In genomic region chr11:100320701-100321410, GRCm38 (mm10) we compare ENCODE assay signal across 8 mouse cellular contexts. TPM values are rescaled to one million over a fixed set of nuclear protein-coding genes. Genes with fewer than 3 reads are reported as not detected.
DNase-seq lines count a peak whose midpoint lies in the region; ATAC-seq lines count a peak whose summit lies in the region.
"Not testable (repeated sequence)": the region's sequence is repeated elsewhere in the genome, so short reads cannot be mapped to it uniquely, and the experiment has no call there.
"Had no signal": no experiment of that assay in that cellular context is flagged by ENCODE, and none has a peak within 500 bp of the region (broad histone marks: within the 10 kb centered on the region; RNA-seq: fewer than 3 reads in every experiment).

No protein-coding gene starts in this region.

- H3K4me3 ChIP-seq in erythroblast, embryonic 14.5 days (replicated peaks): peak overlapping the region; percentile 89
- H3K4me3 ChIP-seq in heart, embryonic 13.5 days: peak overlapping the region; percentile 87
- H3K4me3 ChIP-seq in intestine, embryonic 15.5 days (replicated peaks): peak overlapping the region; percentile 76
- H3K4me3 ChIP-seq in limb, embryonic 15.5 days: peak overlapping the region; percentile 72
- peak overlapping the region; percentile 97 for H3K4me3 ChIP-seq in megakaryocyte, embryonic 14.5 days (replicated peaks)
- peak overlapping the region; percentile 76 for H3K4me3 ChIP-seq in neural tube, embryonic 15.5 days (replicated peaks)

- 13% methylated on average over 11 of the region's 11 CpGs for WGBS in heart, embryonic 13.5 days
- 16% methylated on average over 11 of the region's 11 CpGs for WGBS in intestine, embryonic 15.5 days
- WGBS in limb, embryonic 15.5 days: 15% methylated on average over 11 of the region's 11 CpGs
- WGBS in neural tube, embryonic 15.5 days: 18% methylated on average over 11 of the region's 11 CpGs

- peak; percentile 25 for DNase-seq in adipocyte (ENCODE audit: low spot score)

- H3K9ac ChIP-seq in heart, embryonic 13.5 days: peak overlapping the region; percentile 100
- peak overlapping the region; percentile 93 for H3K9ac ChIP-seq in intestine, embryonic 15.5 days
- H3K9ac ChIP-seq in limb, embryonic 15.5 days: peak overlapping the region; percentile 92
- peak overlapping the region; percentile 95 for H3K9ac ChIP-seq in neural tube, embryonic 15.5 days (replicated peaks)

- peaks cover 49% of the 10 kb centered on the region for H3K4me1 ChIP-seq in erythroblast, embryonic 14.5 days (ENCODE audit: control insufficient read depth)
- peaks cover 16% of the 10 kb centered on the region for H3K4me1 ChIP-seq in heart, embryonic 13.5 days
- not testable (repeated sequence) for H3K4me1 ChIP-seq in intestine, embryonic 15.5 days (replicated peaks); limb, embryonic 15.5 days
- H3K4me1 ChIP-seq in megakaryocyte, embryonic 14.5 days: peaks cover 30% of the 10 kb centered on the region
- peaks cover 18% of the 10 kb centered on the region for H3K4me1 ChIP-seq in neural tube, embryonic 15.5 days

- peaks cover 29% of the 10 kb centered on the region for H3K36me3 ChIP-seq in erythroblast, embryonic 14.5 days (ENCODE audit: control insufficient read depth)
- H3K36me3 ChIP-seq in heart, embryonic 13.5 days: peaks cover 26% of the 10 kb centered on the region
- peaks cover 13% of the 10 kb centered on the region; the same call in 1 of the 2 replicates for H3K36me3 ChIP-seq in intestine, embryonic 15.5 days
- peaks cover 19% of the 10 kb centered on the region for H3K36me3 ChIP-seq in limb, embryonic 15.5 days
- peaks cover 29% of the 10 kb centered on the region for H3K36me3 ChIP-seq in megakaryocyte, embryonic 14.5 days (replicated peaks; ENCODE audit: low read length)
- H3K36me3 ChIP-seq in neural tube, embryonic 15.5 days: peaks cover 17% of the 10 kb centered on the region

- H3K4me2 ChIP-seq in heart, embryonic 13.5 days: peak overlapping the region; percentile 92
- H3K4me2 ChIP-seq in intestine, embryonic 15.5 days (replicated peaks): peak overlapping the region; percentile 65
- peak overlapping the region; percentile 58 for H3K4me2 ChIP-seq in limb, embryonic 15.5 days
- peak overlapping the region; percentile 79 for H3K4me2 ChIP-seq in neural tube, embryonic 15.5 days

- H3K9me3 ChIP-seq in erythroblast, embryonic 14.5 days (ENCODE audit: control insufficient read depth, low read length); heart, embryonic 13.5 days; intestine, embryonic 15.5 days; limb, embryonic 15.5 days; megakaryocyte, embryonic 14.5 days; neural tube, embryonic 15.5 days (replicated peaks): not testable (repeated sequence)

- not testable (repeated sequence) for H3K27me3 ChIP-seq in erythroblast, embryonic 14.5 days (ENCODE audit: control insufficient read depth); heart, embryonic 13.5 days (replicated peaks); intestine, embryonic 15.5 days (replicated peaks); limb, embryonic 15.5 days; megakaryocyte, embryonic 14.5 days (replicated peaks); neural tube, embryonic 15.5 days (replicated peaks)

- not testable (repeated sequence) for ATAC-seq in heart, embryonic 13.5 days (ENCODE audit: extremely low read depth, insufficient number of reproducible peaks, low FRiP score, low TSS enrichment); intestine, embryonic 15.5 days; limb, embryonic 15.5 days (ENCODE audit: insufficient number of reproducible peaks, low FRiP score, low TSS enrichment, low read depth); neural tube, embryonic 15.5 days (ENCODE audit: low FRiP score)

- H3K27ac ChIP-seq in heart, embryonic 13.5 days (replicated peaks): peak overlapping the region; percentile 100
- peak overlapping the region; percentile 99 for H3K27ac ChIP-seq in intestine, embryonic 15.5 days
- H3K27ac ChIP-seq in limb, embryonic 15.5 days: peak overlapping the region; percentile 100
- H3K27ac ChIP-seq in neural tube, embryonic 15.5 days (replicated peaks): peak overlapping the region; percentile 99

RNA-seq across cellular contexts. Expression of gene Eif1, which starts 1.2 kb away (rescaled TPM):
- 151 and 186 TPM in 2 replicates for polyA plus RNA-seq in erythroblast, embryonic 14.5 days (2012)
- 1,570 and 1,681 TPM in 2 replicates for polyA plus RNA-seq in heart, embryonic 13.5 days (2015; fragmentation: Nextera tagmentation; extraction: Ambion mirVana)
- polyA plus RNA-seq in intestine, embryonic 15.5 days (2015; fragmentation: Nextera tagmentation; extraction: Ambion mirVana): 1,793 and 1,952 TPM in 2 replicates
- 1,535 and 1,764 TPM in 2 replicates for polyA plus RNA-seq in limb, embryonic 15.5 days (2015; fragmentation: Nextera tagmentation; extraction: Ambion mirVana)
- polyA plus RNA-seq in megakaryocyte, embryonic 14.5 days (2012; ENCODE audit: insufficient read depth, low replicate concordance): 123 and 768 TPM in 2 replicates
- polyA plus RNA-seq in neural tube, embryonic 15.5 days (2015; fragmentation: Nextera tagmentation; extraction: Ambion mirVana): 1,270 and 1,336 TPM in 2 replicates

RNA-seq across cellular contexts. Expression of gene Gast, which starts 13.4 kb away (rescaled TPM):
- polyA plus RNA-seq in erythroblast, embryonic 14.5 days (2012): 0.09 and 0.11 TPM in 2 replicates
- not detected in 2 replicates for polyA plus RNA-seq in heart, embryonic 13.5 days (2015; fragmentation: Nextera tagmentation; extraction: Ambion mirVana)
- polyA plus RNA-seq in intestine, embryonic 15.5 days (2015; fragmentation: Nextera tagmentation; extraction: Ambion mirVana): 2.1 and 2.4 TPM in 2 replicates
- 3.1 and 4.0 TPM in 2 replicates for polyA plus RNA-seq in limb, embryonic 15.5 days (2015; fragmentation: Nextera tagmentation; extraction: Ambion mirVana)
- polyA plus RNA-seq in megakaryocyte, embryonic 14.5 days (2012; ENCODE audit: insufficient read depth, low replicate concordance): not detected in 2 replicates
- polyA plus RNA-seq in neural tube, embryonic 15.5 days (2015; fragmentation: Nextera tagmentation; extraction: Ambion mirVana): 0.75 TPM in 1 of 2 replicates, not detected in the other
- polyA plus RNA-seq: frontal cortex, adult 2 months had no signal

RNA-seq across cellular contexts. Expression of gene Hap1, which starts 35.1 kb away (rescaled TPM):
- polyA plus RNA-seq in erythroblast, embryonic 14.5 days (2012): 0.03 TPM in 1 of 2 replicates, not detected in the other
- 8.0 and 9.3 TPM in 2 replicates for polyA plus RNA-seq in heart, embryonic 13.5 days (2015; fragmentation: Nextera tagmentation; extraction: Ambion mirVana)
- polyA plus RNA-seq in intestine, embryonic 15.5 days (2015; fragmentation: Nextera tagmentation; extraction: Ambion mirVana): 13.9 and 15.5 TPM in 2 replicates
- 1.9 and 2.8 TPM in 2 replicates for polyA plus RNA-seq in limb, embryonic 15.5 days (2015; fragmentation: Nextera tagmentation; extraction: Ambion mirVana)
- polyA plus RNA-seq in megakaryocyte, embryonic 14.5 days (2012; ENCODE audit: insufficient read depth, low replicate concordance): 0.06 TPM in 1 of 2 replicates, not detected in the other
- 233 and 264 TPM in 2 replicates for polyA plus RNA-seq in neural tube, embryonic 15.5 days (2015; fragmentation: Nextera tagmentation; extraction: Ambion mirVana)

RNA-seq across cellular contexts. Expression of gene Krt42, which starts 51.2 kb away (rescaled TPM):
- polyA plus RNA-seq in erythroblast, embryonic 14.5 days (2012): 0.04 TPM in 1 of 2 replicates, not detected in the other
- polyA plus RNA-seq in heart, embryonic 13.5 days (2015; fragmentation: Nextera tagmentation; extraction: Ambion mirVana): not detected in 2 replicates
- polyA plus RNA-seq in intestine, embryonic 15.5 days (2015; fragmentation: Nextera tagmentation; extraction: Ambion mirVana): not detected in 2 replicates
- polyA plus RNA-seq in limb, embryonic 15.5 days (2015; fragmentation: Nextera tagmentation; extraction: Ambion mirVana): 0.15 TPM in 1 of 2 replicates, not detected in the other
- polyA plus RNA-seq in megakaryocyte, embryonic 14.5 days (2012; ENCODE audit: insufficient read depth, low replicate concordance): not detected in 2 replicates
- not detected in 2 replicates for polyA plus RNA-seq in neural tube, embryonic 15.5 days (2015; fragmentation: Nextera tagmentation; extraction: Ambion mirVana)

Comparison
In these comparisons a context has a peak if more than half of its experiments do, and no peak if none do; other contexts are left out.
1. RNA of gene Hap1, which starts 35.1 kb away (polyA plus RNA-seq): 233 to 264 TPM in neural tube, embryonic 15.5 days; 13.9 to 15.5 TPM in intestine, embryonic 15.5 days, 8.0 to 9.3 TPM in heart, embryonic 13.5 days, 1.9 to 2.8 TPM in limb, embryonic 15.5 days, 0.06 TPM in megakaryocyte, embryonic 14.5 days and 0.03 TPM in erythroblast, embryonic 14.5 days; every median in the first group is over 10 times any median in the second.
2. Peak in every context shown above with its lines, with median percentiles within 50 percentile points of each other: H3K4me3 ChIP-seq, H3K27ac ChIP-seq, H3K4me2 ChIP-seq and H3K9ac ChIP-seq.